Mouse (Mus musculus) brain, embryonic 14.5 days (tissue): ENCODE data around the gene Zfp790.

Experiments used
- CTCF ChIP-seq: fragments of 200-500 bp; IDR thresholded peaks from 2 replicates; pipeline ENCODE4 v1.5.1; 2012; ENCODE audit warnings: inconsistent platforms, mild to moderate bottlenecking, moderate library complexity, borderline replicate concordance; ENCODE audit not compliant: insufficient read depth, insufficient read length; ENCODE audit errors: extremely low read depth
- POLR2A ChIP-seq: fragments of 200-500 bp; IDR thresholded peaks from 2 replicates; pipeline ENCODE4 v1.6.1; 2012; ENCODE audit warnings: mild to moderate bottlenecking, inconsistent platforms, borderline replicate concordance; ENCODE audit not compliant: poor library complexity, insufficient read depth, insufficient read length, severe bottlenecking; ENCODE audit errors: extremely low read depth

DNA sequence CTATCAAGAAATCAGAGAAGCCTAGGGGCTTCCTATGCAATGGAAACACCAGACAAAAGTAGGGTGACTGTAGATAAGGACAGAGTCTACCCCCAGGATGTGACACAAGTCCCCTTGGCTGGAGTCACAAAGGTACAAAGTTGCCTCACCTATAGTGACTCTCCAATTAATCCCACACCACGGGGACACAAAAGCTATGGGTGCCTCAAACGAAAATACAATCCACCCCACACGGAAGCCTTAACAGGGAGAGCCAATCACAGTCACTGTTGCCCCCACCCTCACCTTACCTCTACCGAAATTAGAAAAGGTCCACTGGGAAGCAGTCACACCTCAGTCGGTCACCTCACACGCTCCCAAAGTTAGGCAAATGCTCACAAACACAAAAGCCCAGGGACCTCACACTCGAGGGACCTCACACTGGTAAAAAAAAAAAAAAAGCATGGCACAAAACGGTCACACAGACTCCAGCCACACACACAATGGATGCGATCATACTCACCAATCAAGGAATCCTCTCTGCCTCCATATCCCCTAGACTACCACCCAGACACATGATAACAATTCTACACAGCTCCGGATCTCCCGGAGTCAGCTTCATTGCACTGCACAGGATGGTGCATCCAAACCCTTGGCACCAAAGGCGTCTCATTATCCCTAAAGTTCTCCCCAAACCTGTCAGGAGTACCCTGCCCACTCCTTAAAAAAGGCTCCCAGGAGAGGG lies 691 bp upstream of the Zfp790 start:
- TF ChIP-seq CTCF = no peak
- TF ChIP-seq POLR2A = no peak
